Mouse (Mus musculus): ENCODE results near the gene Ptpa.

Ptpa gene

GRCm38 (mm10) chr2:30415936-30416648 lies at the start of gene Ptpa:
Ptpa (plus strand) TSS chr2:30416039.
- DNase-seq (ENCODE audit: low spot score), result peak; percentile 93

GRCm38 (mm10) chr2:30366203-30366602 lies 49.6 kb upstream of the Ptpa start:
- DNase-seq (ENCODE audit: low spot score), result no peak

GRCm38 (mm10) chr2:30371544-30371943 lies 44.3 kb upstream of the Ptpa start:
- no peak for DNase-seq (ENCODE audit: low spot score)

GRCm38 (mm10) chr2:30372726-30373125 lies 43.1 kb upstream of the Ptpa start:
- no peak for DNase-seq (ENCODE audit: low spot score)

GRCm38 (mm10) chr2:30375893-30376292 lies 39.9 kb upstream of the Ptpa start:
- no peak for DNase-seq (ENCODE audit: low spot score)

GRCm38 (mm10) chr2:30377721-30378120 lies 38.1 kb upstream of the Ptpa start:
- no peak for DNase-seq (ENCODE audit: low spot score)

- no peak for DNase-seq (ENCODE audit: low spot score)
Measured at GRCm38 (mm10) chr2:30379307-30379706, 36.5 kb upstream of the Ptpa start.

GRCm38 (mm10) chr2:30380564-30381376 lies 35.1 kb upstream of the Ptpa start:
- DNase-seq (ENCODE audit: low spot score), result no peak

GRCm38 (mm10) chr2:30381377-30381725 lies 34.5 kb upstream of the Ptpa start:
- no peak for DNase-seq (ENCODE audit: low spot score)

- no peak for DNase-seq (ENCODE audit: low spot score)
Measured at GRCm38 (mm10) chr2:30384814-30385213, 31.0 kb upstream of the Ptpa start.

- no peak for DNase-seq (ENCODE audit: low spot score)
Measured at GRCm38 (mm10) chr2:30385591-30385990, 30.2 kb upstream of the Ptpa start.

GRCm38 (mm10) chr2:30386913-30387312 lies 28.9 kb upstream of the Ptpa start:
- no peak for DNase-seq (ENCODE audit: low spot score)

GRCm38 (mm10) chr2:30389000-30389399 lies 26.8 kb upstream of the Ptpa start:
- DNase-seq (ENCODE audit: low spot score), result no peak

- DNase-seq (ENCODE audit: low spot score), result peak; percentile 96
Measured at GRCm38 (mm10) chr2:30392114-30392576, 23.7 kb upstream of the Ptpa start, which contains the start of gene Dolpp1. Dolpp1 (plus strand) TSS chr2:30392254.

GRCm38 (mm10) chr2:30392577-30393369 lies 23.1 kb upstream of the Ptpa start:
- peak; percentile 78 for DNase-seq (ENCODE audit: low spot score)

GRCm38 (mm10) chr2:30393370-30393656 lies 22.5 kb upstream of the Ptpa start:
- no peak for DNase-seq (ENCODE audit: low spot score)

GRCm38 (mm10) chr2:30395757-30396156 lies 20.1 kb upstream of the Ptpa start:
- DNase-seq (ENCODE audit: low spot score), result no peak

- DNase-seq (ENCODE audit: low spot score), result no peak
Measured at GRCm38 (mm10) chr2:30396246-30396645, 19.6 kb upstream of the Ptpa start.

GRCm38 (mm10) chr2:30397986-30398512 lies 17.8 kb upstream of the Ptpa start:
- DNase-seq (ENCODE audit: low spot score), result no peak

- DNase-seq (ENCODE audit: low spot score), result no peak
Measured at GRCm38 (mm10) chr2:30399191-30400171, 16.4 kb upstream of the Ptpa start.

GRCm38 (mm10) chr2:30401581-30401980 lies 14.3 kb upstream of the Ptpa start:
- DNase-seq (ENCODE audit: low spot score), result no peak
